Mouse (Mus musculus): Measurements from ENCODE around the gene Spam1. TPM values are rescaled to one million over a fixed set of nuclear protein-coding genes. Genes with fewer than 3 reads are reported as not detected.

Spam1 gene
- not detected in 2 replicates for total RNA-seq (2014; rRNA removed; ENCODE audit: low replicate concordance)
- not detected in 2 replicates for polyA plus RNA-seq (2015; fragmentation: Nextera tagmentation; extraction: Ambion mirVana)

DNA sequence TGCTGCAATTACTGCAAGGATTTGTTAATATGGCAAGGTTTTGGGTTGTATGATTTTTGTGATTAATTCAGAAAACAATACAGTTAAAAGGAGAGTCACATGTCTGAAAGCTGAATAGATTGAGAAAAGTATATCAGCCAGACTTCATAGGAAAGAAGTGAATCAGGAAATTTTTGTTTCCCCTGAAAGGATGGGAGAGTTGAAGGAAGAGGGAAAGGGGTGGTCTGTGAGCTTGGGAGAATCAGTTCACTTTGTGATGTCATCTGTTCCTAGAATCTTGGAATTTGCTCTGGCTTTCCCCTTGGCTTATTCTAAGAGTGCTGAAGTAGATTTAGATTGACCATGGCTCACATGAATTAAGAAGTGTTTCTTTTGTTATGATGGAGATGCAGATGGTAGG is at the start of gene Spam1:
Gene Spam1, plus strand, starts transcription at position 301 of the 400 bp plus-strand sequence.
- no peak for DNase-seq (ENCODE audit: low spot score)
- Histone ChIP-seq H3K36me3 (replicated peaks; ENCODE audit: control insufficient read depth, insufficient read depth, low read length) (no peaks in the 10 kb centered on the region), H3K27ac (ENCODE audit: low read depth) (no peak within 1 kb of the TSS), H3K4me1 (ENCODE audit: control insufficient read depth, insufficient read depth) (no peaks in the 10 kb centered on the region), H3K4me3 (ENCODE audit: low read depth, low read length) (no peak within 1 kb of the TSS), H3K9me3 (replicated peaks; ENCODE audit: control insufficient read depth, low read length) (no peaks in the 10 kb centered on the region), H3K4me2 (ENCODE audit: low read depth, low read length) (no peak within 1 kb of the TSS), H3K9ac (replicated peaks; ENCODE audit: low read depth, low read length) (no peak within 1 kb of the TSS), H3K27me3 (ENCODE audit: control insufficient read depth, insufficient read depth, low read length) (no peaks in the 10 kb centered on the region)
- ATAC-seq (ENCODE audit: insufficient read depth, low read depth) = no peak
- TF ChIP-seq EP300 (IDR thresholded peaks at IDR 0.05; ENCODE audit: low read depth) (no peak), CTCF (IDR thresholded peaks at IDR 0.05; ENCODE audit: low read depth) (no peak)

DNA sequence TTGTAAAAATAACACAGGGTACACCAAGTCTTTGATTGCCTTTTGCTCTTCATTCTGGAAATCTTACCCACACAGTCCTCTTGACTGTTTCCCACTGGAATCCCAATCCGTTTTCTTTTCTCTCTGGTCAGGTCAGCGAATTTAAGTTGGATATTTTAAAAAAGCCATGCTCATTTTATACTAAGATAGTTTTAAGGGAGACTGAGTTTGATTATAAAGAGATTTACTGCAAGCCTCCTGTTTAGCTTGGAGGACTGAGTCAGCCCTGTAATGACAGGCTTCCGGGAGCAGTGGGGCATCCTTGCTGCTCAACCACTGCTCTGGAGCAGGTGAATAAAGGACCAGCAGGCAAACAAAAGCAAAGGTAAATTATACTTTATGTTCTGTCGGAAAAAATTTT is 43.0 kb upstream of the Spam1 start, which contains the start of gene Hyal4:
Gene Hyal4, plus strand, starts transcription at position 301 of the 400 bp plus-strand sequence.
- WGBS = 78% methylated on average over 4 of the region's 4 CpGs
- Histone ChIP-seq H3K9me3 (replicated peaks; ENCODE audit: control insufficient read depth, low read length) (no peaks in the 10 kb centered on the region), H3K4me1 (ENCODE audit: control insufficient read depth, insufficient read depth) (no peaks in the 10 kb centered on the region), H3K27ac (ENCODE audit: low read depth) (no peak within 1 kb of the TSS), H3K4me2 (ENCODE audit: low read depth, low read length) (no peak within 1 kb of the TSS), H3K36me3 (replicated peaks; ENCODE audit: control insufficient read depth, insufficient read depth, low read length) (no peaks in the 10 kb centered on the region), H3K27me3 (ENCODE audit: control insufficient read depth, insufficient read depth, low read length) (no peaks in the 10 kb centered on the region), H3K9ac (replicated peaks; ENCODE audit: low read depth, low read length) (no peak within 1 kb of the TSS), H3K4me3 (ENCODE audit: low read depth, low read length) (no peak within 1 kb of the TSS)
- no peak for TF ChIP-seq CTCF (IDR thresholded peaks at IDR 0.05; ENCODE audit: low read depth)
- no peak for TF ChIP-seq EP300 (IDR thresholded peaks at IDR 0.05; ENCODE audit: low read depth)
- no peak for ATAC-seq (ENCODE audit: insufficient read depth, low read depth)
- no peak for DNase-seq (ENCODE audit: low spot score)

GRCm38 (mm10) chr6:24759281-24759680 is 31.7 kb upstream of the Spam1 start:
- Histone ChIP-seq H3K9ac (replicated peaks; ENCODE audit: low read depth, low read length) (no peak overlapping the region), H3K4me3 (ENCODE audit: low read depth, low read length) (no peak overlapping the region), H3K36me3 (replicated peaks; ENCODE audit: control insufficient read depth, insufficient read depth, low read length) (no peaks in the 10 kb centered on the region), H3K27ac (ENCODE audit: low read depth) (no peak overlapping the region), H3K4me1 (ENCODE audit: control insufficient read depth, insufficient read depth) (no peaks in the 10 kb centered on the region), H3K27me3 (ENCODE audit: control insufficient read depth, insufficient read depth, low read length) (no peaks in the 10 kb centered on the region), H3K9me3 (replicated peaks; ENCODE audit: control insufficient read depth, low read length) (no peaks in the 10 kb centered on the region), H3K4me2 (ENCODE audit: low read depth, low read length) (no peak overlapping the region)
- no peak for TF ChIP-seq EP300 (IDR thresholded peaks at IDR 0.05; ENCODE audit: low read depth)
- no peak for TF ChIP-seq CTCF (IDR thresholded peaks at IDR 0.05; ENCODE audit: low read depth)
- WGBS = 78% methylated on average over 3 of the region's 3 CpGs
- ATAC-seq (ENCODE audit: insufficient read depth, low read depth) (no peak), DNase-seq (ENCODE audit: low spot score) (no peak)

DNA sequence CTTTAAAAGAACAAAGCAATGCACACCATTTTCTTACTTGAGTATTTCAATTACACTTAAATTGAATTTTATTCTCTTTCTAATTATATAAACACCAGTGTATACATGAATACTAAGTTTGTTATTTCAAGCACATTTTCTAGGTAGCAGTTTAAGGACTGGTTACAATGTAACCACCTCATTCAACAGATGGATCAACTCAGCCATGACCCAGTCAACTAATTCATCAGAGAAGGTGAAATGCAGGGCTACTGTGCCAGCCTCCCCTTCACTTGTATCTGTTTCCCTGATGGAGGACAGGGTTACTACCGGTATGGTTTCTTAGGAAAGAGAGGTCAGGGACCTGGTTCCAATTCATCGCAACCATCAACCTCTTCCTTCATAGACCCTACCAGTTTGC is 24.7 kb upstream of the Spam1 start:
- Histone ChIP-seq H3K4me3 (ENCODE audit: low read depth, low read length) (no peak overlapping the region), H3K4me2 (ENCODE audit: low read depth, low read length) (no peak overlapping the region)
- TF ChIP-seq EP300 (IDR thresholded peaks at IDR 0.05; ENCODE audit: low read depth) (no peak), CTCF (IDR thresholded peaks at IDR 0.05; ENCODE audit: low read depth) (no peak)

GRCm38 (mm10) chr6:24779182-24779581 is 11.8 kb upstream of the Spam1 start:
- DNase-seq (ENCODE audit: low spot score) = no peak
- no peak overlapping the region for H3K4me2 ChIP-seq (ENCODE audit: low read depth, low read length)
- H3K9me3 ChIP-seq (replicated peaks; ENCODE audit: control insufficient read depth, low read length) = no peaks in the 10 kb centered on the region
- no peaks in the 10 kb centered on the region for H3K4me1 ChIP-seq (ENCODE audit: control insufficient read depth, insufficient read depth)
- H3K27ac ChIP-seq (ENCODE audit: low read depth) = no peak overlapping the region
- H3K9ac ChIP-seq (replicated peaks; ENCODE audit: low read depth, low read length) = no peak overlapping the region
- no peak for TF ChIP-seq CTCF (IDR thresholded peaks at IDR 0.05; ENCODE audit: low read depth)
- no peak for TF ChIP-seq EP300 (IDR thresholded peaks at IDR 0.05; ENCODE audit: low read depth)
- 48% methylated on average over 2 of the region's 2 CpGs for WGBS
- no peaks in the 10 kb centered on the region for H3K27me3 ChIP-seq (ENCODE audit: control insufficient read depth, insufficient read depth, low read length)
- H3K4me3 ChIP-seq (ENCODE audit: low read depth, low read length) = no peak overlapping the region
- ATAC-seq (ENCODE audit: insufficient read depth, low read depth) = no peak
- H3K36me3 ChIP-seq (replicated peaks; ENCODE audit: control insufficient read depth, insufficient read depth, low read length) = no peaks in the 10 kb centered on the region

More for the DNA sequence above, 24.7 kb upstream of the Spam1 start:
- Histone ChIP-seq H3K27ac (ENCODE audit: low read depth) (no peak overlapping the region), H3K9ac (replicated peaks; ENCODE audit: low read depth, low read length) (no peak overlapping the region), H3K9me3 (replicated peaks; ENCODE audit: control insufficient read depth, low read length) (no peaks in the 10 kb centered on the region), H3K36me3 (replicated peaks; ENCODE audit: control insufficient read depth, insufficient read depth, low read length) (no peaks in the 10 kb centered on the region), H3K27me3 (ENCODE audit: control insufficient read depth, insufficient read depth, low read length) (no peaks in the 10 kb centered on the region), H3K4me1 (ENCODE audit: control insufficient read depth, insufficient read depth) (no peaks in the 10 kb centered on the region)
- ATAC-seq (ENCODE audit: insufficient read depth, low read depth) (no peak), DNase-seq (ENCODE audit: low spot score) (no peak)
- 78% methylated on average over 2 of the region's 2 CpGs for WGBS

DNA sequence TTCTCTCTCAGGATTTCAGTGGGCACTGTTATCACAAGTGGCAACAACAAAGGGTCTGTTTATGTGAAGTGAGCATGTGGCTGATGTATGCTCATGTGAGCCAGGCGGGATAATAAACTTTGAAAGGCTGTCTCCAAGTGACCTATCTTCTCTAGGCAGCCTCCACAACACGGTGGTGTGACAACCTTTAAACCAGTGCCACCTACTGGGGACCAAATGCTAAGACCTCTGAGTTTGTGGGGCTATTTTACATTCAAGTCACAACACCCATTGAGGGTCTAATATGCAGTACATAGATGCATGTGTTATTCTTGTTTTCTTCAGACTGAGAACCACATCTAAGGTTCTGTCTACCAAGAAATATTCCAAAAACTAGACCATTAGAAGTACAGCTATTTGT is 31.1 kb downstream of the Spam1 start:
- Histone ChIP-seq H3K4me1 (ENCODE audit: control insufficient read depth, insufficient read depth) (no peaks in the 10 kb centered on the region), H3K27ac (ENCODE audit: low read depth) (no peak overlapping the region), H3K9me3 (replicated peaks; ENCODE audit: control insufficient read depth, low read length) (no peaks in the 10 kb centered on the region), H3K27me3 (ENCODE audit: control insufficient read depth, insufficient read depth, low read length) (no peaks in the 10 kb centered on the region), H3K36me3 (replicated peaks; ENCODE audit: control insufficient read depth, insufficient read depth, low read length) (no peaks in the 10 kb centered on the region), H3K4me3 (ENCODE audit: low read depth, low read length) (no peak overlapping the region), H3K9ac (replicated peaks; ENCODE audit: low read depth, low read length) (no peak overlapping the region), H3K4me2 (ENCODE audit: low read depth, low read length) (no peak overlapping the region)
- ATAC-seq (ENCODE audit: insufficient read depth, low read depth) (no peak), DNase-seq (ENCODE audit: low spot score) (no peak)
- no peak for TF ChIP-seq CTCF (IDR thresholded peaks at IDR 0.05; ENCODE audit: low read depth)
- no peak for TF ChIP-seq EP300 (IDR thresholded peaks at IDR 0.05; ENCODE audit: low read depth)
- 39% methylated on average over 2 of the region's 2 CpGs for WGBS

Other genes starting within 250 kb of the Spam1 start
- gene Lmod2, start 193.4 kb upstream of the Spam1 start, total RNA-seq (2014; rRNA removed; ENCODE audit: low replicate concordance) = 51.9 and 68.1 TPM in 2 replicates
- gene Lmod2, start 193.4 kb upstream of the Spam1 start, polyA plus RNA-seq (2015; fragmentation: Nextera tagmentation; extraction: Ambion mirVana) = 62.2 and 70.3 TPM in 2 replicates
- gene Wasl, start 126.2 kb upstream of the Spam1 start, total RNA-seq (2014; rRNA removed; ENCODE audit: low replicate concordance) = 19.0 and 19.2 TPM in 2 replicates
- 49.0 and 53.0 TPM in 2 replicates for gene Wasl, start 126.2 kb upstream of the Spam1 start, polyA plus RNA-seq (2015; fragmentation: Nextera tagmentation; extraction: Ambion mirVana)
- gene Hyal6, start 57.9 kb upstream of the Spam1 start, total RNA-seq (2014; rRNA removed; ENCODE audit: low replicate concordance) = not detected in 2 replicates
- gene Hyal6, start 57.9 kb upstream of the Spam1 start, polyA plus RNA-seq (2015; fragmentation: Nextera tagmentation; extraction: Ambion mirVana) = 0.03 TPM in 1 of 2 replicates, not detected in the other
- not detected in 2 replicates for gene Hyal4, start 42.9 kb upstream of the Spam1 start, total RNA-seq (2014; rRNA removed; ENCODE audit: low replicate concordance)
- not detected in 2 replicates for gene Hyal4, start 42.9 kb upstream of the Spam1 start, polyA plus RNA-seq (2015; fragmentation: Nextera tagmentation; extraction: Ambion mirVana)
- gene Hyal5, start 66.8 kb downstream of the Spam1 start, total RNA-seq (2014; rRNA removed; ENCODE audit: low replicate concordance) = not detected in 2 replicates
- gene Hyal5, start 66.8 kb downstream of the Spam1 start, polyA plus RNA-seq (2015; fragmentation: Nextera tagmentation; extraction: Ambion mirVana) = not detected in 2 replicates
- 0.38 TPM in 1 of 2 replicates, not detected in the other for gene Tmem229a, start 165.1 kb downstream of the Spam1 start, total RNA-seq (2014; rRNA removed; ENCODE audit: low replicate concordance)
- not detected in 2 replicates for gene Tmem229a, start 165.1 kb downstream of the Spam1 start, polyA plus RNA-seq (2015; fragmentation: Nextera tagmentation; extraction: Ambion mirVana)